Mouse (Mus musculus) CH12.LX (cell line): ENCODE data around the gene Dnajc8. TPM values are rescaled to one million over a fixed set of nuclear protein-coding genes. Genes with fewer than 3 reads are reported as not detected.

ENCODE experiments used
- DNase-seq: peaks from one replicate; pipeline ENCODE4 v3.0.0-alpha.2; 2013; ENCODE audit errors: extremely low read depth
- H3K27ac ChIP-seq: 2 replicates; pipeline ENCODE4 v1.5.1; 2012; ENCODE audit warnings: low read depth, mild to moderate bottlenecking, control low read depth, moderate library complexity; ENCODE audit not compliant: insufficient read depth
- H3K27me3 ChIP-seq: replicated peaks from 2 replicates; pipeline ENCODE3; 2012; ENCODE audit warnings: inconsistent platforms
- H3K36me3 ChIP-seq, 2 experiments: replicated peaks in 1 of 2; 2 replicates each; pipeline versions ENCODE3 to v1.6.1; 2012; ENCODE audit warnings: inconsistent platforms in 1 of 2, low read length in 1 of 2, mild to moderate bottlenecking in 1 of 2, mixed read lengths in 1 of 2, moderate library complexity in 1 of 2; ENCODE audit not compliant: control insufficient read depth in 1 of 2, insufficient read depth in 1 of 2
- H3K4me1 ChIP-seq, 2 experiments: 2 replicates each; pipeline ENCODE4 v1.6.1; 2012; ENCODE audit warnings: inconsistent platforms in 1 of 2, moderate library complexity in 1 of 2; ENCODE audit not compliant: insufficient read depth in 2 of 2, control insufficient read depth in 1 of 2
- H3K4me2 ChIP-seq: 2 replicates; pipeline ENCODE4 v1.6.1; 2012; ENCODE audit warnings: low read depth, mild to moderate bottlenecking, control low read depth; ENCODE audit not compliant: poor library complexity, insufficient read depth, severe bottlenecking
- H3K4me3 ChIP-seq, 3 experiments: fragments of 150-350 bp in 1 of 3; sonication (generic) in 1 of 3; replicated peaks in 1 of 3; 2 replicates each; pipeline versions ENCODE3 to v1.5.1; 2011 to 2012; ENCODE audit warnings: low read depth in 2 of 3, low read length in 2 of 3, mild to moderate bottlenecking in 2 of 3, moderate library complexity in 2 of 3, control low read depth in 1 of 3, improper control_type of control experiment in 1 of 3, inconsistent platforms in 1 of 3, mixed read lengths in 1 of 3; ENCODE audit not compliant: poor library complexity in 1 of 3
- H3K79me2 ChIP-seq: replicated peaks from 2 replicates; pipeline ENCODE4 v1.6.1; 2012; ENCODE audit warnings: mild to moderate bottlenecking, moderate library complexity; ENCODE audit not compliant: control insufficient read depth, poor library complexity, insufficient read depth, severe bottlenecking; ENCODE audit errors: extremely low read depth
- H3K9ac ChIP-seq: 2 replicates; pipeline ENCODE4 v1.6.1; 2012; ENCODE audit warnings: low read depth, mild to moderate bottlenecking, control low read depth, moderate library complexity; ENCODE audit not compliant: insufficient read depth
- H3K9me3 ChIP-seq: replicated peaks from 2 replicates; pipeline ENCODE3; 2012; ENCODE audit warnings: low read length, inconsistent platforms, mixed read lengths
- BHLHE40 ChIP-seq: IDR thresholded peaks from 2 replicates; pipeline ENCODE4 v1.6.1; 2011; ENCODE audit warnings: mild to moderate bottlenecking, low read depth, low read length, improper control_type of control experiment
- CHD1 ChIP-seq: IDR thresholded peaks from 2 replicates; pipeline ENCODE4 v1.6.1; 2012; ENCODE audit warnings: low read depth, low read length, improper control_type of control experiment, inconsistent platforms
- CTCF ChIP-seq, 2 experiments: IDR thresholded peaks in 1 of 2; conservative IDR thresholded peaks in 1 of 2; 2 replicates each; pipeline ENCODE4 v1.5.1; 2011 to 2012; ENCODE audit warnings: low read depth in 2 of 2, low read length in 2 of 2, improper control_type of control experiment in 1 of 2, inconsistent platforms in 1 of 2, mild to moderate bottlenecking in 1 of 2, moderate library complexity in 1 of 2
- E2F4 ChIP-seq: IDR thresholded peaks from 2 replicates; pipeline ENCODE4 v1.6.1; 2011; ENCODE audit warnings: low read depth, low read length, improper control_type of control experiment; ENCODE audit not compliant: insufficient replicate concordance
- ETS1 ChIP-seq: conservative IDR thresholded peaks from 2 replicates; pipeline ENCODE4 v1.6.1; 2012; ENCODE audit warnings: low read depth, mild to moderate bottlenecking, inconsistent platforms, low read length, improper control_type of control experiment, moderate library complexity
- GABPA ChIP-seq: IDR thresholded peaks from 2 replicates; pipeline ENCODE4 v1.6.1; 2012; ENCODE audit warnings: low read depth, low read length, improper control_type of control experiment, inconsistent platforms; ENCODE audit not compliant: insufficient replicate concordance
- IRF4 ChIP-seq: IDR thresholded peaks from 2 replicates; pipeline ENCODE4 v1.6.1; 2014; ENCODE audit warnings: low read depth, mild to moderate bottlenecking, inconsistent platforms, low read length, improper control_type of control experiment
- JUND ChIP-seq: conservative IDR thresholded peaks from 2 replicates; pipeline ENCODE4 v1.6.1; 2011; ENCODE audit warnings: low read depth, low read length, improper control_type of control experiment
- MAFK ChIP-seq: IDR thresholded peaks from 2 replicates; pipeline ENCODE4 v1.6.1; 2011; ENCODE audit warnings: low read length, improper control_type of control experiment; ENCODE audit not compliant: insufficient replicate concordance
- MAZ ChIP-seq: IDR thresholded peaks from 2 replicates; pipeline ENCODE4 v1.6.1; 2012; ENCODE audit warnings: low read depth, mild to moderate bottlenecking, inconsistent platforms, low read length, improper control_type of control experiment, moderate library complexity
- MEF2A ChIP-seq: IDR thresholded peaks from 2 replicates; pipeline ENCODE4 v1.6.1; 2014; ENCODE audit warnings: low read depth, mild to moderate bottlenecking, inconsistent platforms, low read length, improper control_type of control experiment, borderline replicate concordance
- MYC ChIP-seq: IDR thresholded peaks from 2 replicates; pipeline ENCODE4 v1.6.1; 2011; ENCODE audit warnings: low read depth, mild to moderate bottlenecking, improper control_type of control experiment, low read length
- NELFE ChIP-seq: IDR thresholded peaks from 2 replicates; pipeline ENCODE4 v1.6.1; 2011; ENCODE audit warnings: low read depth, low read length, improper control_type of control experiment
- NRF1 ChIP-seq: IDR thresholded peaks from 2 replicates; pipeline ENCODE4 v1.6.1; 2014; ENCODE audit warnings: low read depth, mild to moderate bottlenecking, inconsistent platforms, low read length, improper control_type of control experiment, moderate library complexity
- POLR2AphosphoS2 ChIP-seq: IDR thresholded peaks from 2 replicates; pipeline ENCODE4 v1.6.1; 2011; ENCODE audit warnings: low read depth, low read length, improper control_type of control experiment
- RAD21 ChIP-seq: IDR thresholded peaks from 2 replicates; pipeline ENCODE4 v1.6.1; 2011; ENCODE audit warnings: low read depth, mild to moderate bottlenecking, low read length, improper control_type of control experiment, moderate library complexity
- RCOR1 ChIP-seq: conservative IDR thresholded peaks from 2 replicates; pipeline ENCODE4 v1.6.1; 2012; ENCODE audit warnings: low read depth, mild to moderate bottlenecking, inconsistent platforms, low read length, improper control_type of control experiment
- SMC3 ChIP-seq: IDR thresholded peaks from 2 replicates; pipeline ENCODE4 v1.6.1; 2011; ENCODE audit warnings: low read depth, low read length, improper control_type of control experiment
- TCF12 ChIP-seq: IDR thresholded peaks from 2 replicates; pipeline ENCODE4 v1.6.1; 2014; ENCODE audit warnings: low read depth, mild to moderate bottlenecking, inconsistent platforms, low read length, improper control_type of control experiment
- UBTF ChIP-seq: IDR thresholded peaks from 2 replicates; pipeline ENCODE4 v1.6.1; 2012; ENCODE audit warnings: low read depth, mild to moderate bottlenecking, inconsistent platforms, low read length, improper control_type of control experiment, moderate library complexity
- dilution Hi-C: fragments of 300-500 bp; cut with MboI; formaldehyde crosslinking; loops from 2 replicates; pipeline ENCODE4 v1.14.3; 2020; ENCODE audit warnings: low sequenced_read_pairs; ENCODE audit not compliant: extremely low pct_unique_long_range_greater_than_20kb, extremely low pct_ligation_motif_present
- in situ Hi-C: fragments of 300-500 bp; cut with MboI; formaldehyde crosslinking; loops from 3 replicates; pipeline ENCODE4 v1.14.3; 2019; ENCODE audit warnings: low sequenced_read_pairs, low pct_ligation_motif_present, low pct_unique_long_range_greater_than_20kb, mixed read lengths
- polyA plus RNA-seq: library from polyadenylated mRNA; unstranded; fragments of >175 nt; gene quantifications from 2 replicates; pipeline ENCODE4 v1.2.1, GENCODE M21; 2012; ENCODE audit warnings: low read depth; ENCODE audit not compliant: insufficient read length
- total RNA-seq, 2 experiments: library from RNA; depleted of rRNA; stranded (reverse); fragments of 300-350 nt in 1 of 2; fragments of >200 nt in 1 of 2; gene quantifications; 2 replicates each; pipeline ENCODE4 v1.2.3; 2012 to 2014

The Dnajc8 gene
- total and polyA plus RNA-seq, 3 experiments: 117 to 319 (median 187) TPM

DNA sequence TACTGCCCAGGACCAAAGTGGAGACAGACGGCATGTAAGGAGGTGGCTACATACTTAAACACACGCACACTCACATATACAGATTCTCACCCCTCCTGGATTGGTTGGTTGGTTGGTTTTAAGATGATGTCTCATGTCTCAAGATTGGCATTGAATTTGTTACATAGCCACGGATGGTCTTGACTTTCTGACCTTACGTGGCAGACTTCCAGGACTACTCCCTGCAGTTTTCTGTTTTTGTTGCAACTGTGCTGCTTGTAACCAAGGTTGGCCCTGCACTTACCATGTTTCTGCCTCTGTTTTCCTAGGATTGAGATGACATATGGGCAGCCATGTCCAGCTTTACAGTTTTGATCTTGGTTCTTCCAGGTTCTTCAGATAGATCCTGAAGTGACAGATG is 6.1 kb downstream of the Dnajc8 start:
- Histone ChIP-seq H3K9ac (no peak overlapping the region), H3K36me3 (peaks cover 52 to 88% of the 10 kb centered on the region in 2 experiments), H3K4me3 (no peak overlapping the region), H3K27me3 (no peaks in the 10 kb centered on the region), H3K4me1 (peaks cover 9 to 37% of the 10 kb centered on the region in 2 experiments), H3K79me2 (peaks cover 51% of the 10 kb centered on the region), H3K27ac (no peak overlapping the region), H3K9me3 (no peaks in the 10 kb centered on the region), H3K4me2 (no peak overlapping the region)
- dilution Hi-C loops: no loop called here
- TF ChIP-seq GABPA (no peak), UBTF (no peak), IRF4 (no peak), RCOR1 (no peak), CHD1 (no peak), MEF2A (no peak), POLR2AphosphoS2 (no peak), TCF12 (no peak)
- in situ Hi-C loops: no loop called here
- no peak for DNase-seq

DNA sequence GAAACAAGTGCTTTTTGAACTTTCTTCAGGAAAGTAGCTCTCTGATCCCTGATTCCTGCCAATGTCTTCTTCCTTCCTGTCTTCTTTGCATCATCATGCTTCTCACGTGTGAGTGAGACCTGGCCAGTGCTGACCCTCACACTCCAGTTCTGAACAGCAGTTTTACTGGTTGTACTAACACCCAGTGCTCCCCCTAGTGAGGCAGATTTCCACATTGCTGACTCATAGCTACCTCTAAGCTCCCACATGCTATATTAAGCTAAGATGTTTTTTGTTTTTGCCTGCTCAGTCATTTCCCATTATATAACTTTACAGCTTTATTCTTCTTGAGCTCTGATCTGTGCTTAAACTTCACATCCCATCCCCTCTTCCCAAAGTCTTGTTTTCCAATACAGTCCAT is 7.4 kb downstream of the Dnajc8 start:
- no peak for TF ChIP-seq MAZ
- 0 out of 2 replicates have a peak, but pooled peaks have one; percentile 50 for TF ChIP-seq MAFK
- TF ChIP-seq CTCF (conservative IDR thresholded peaks at IDR 0.05 in 1 of 2, IDR thresholded peaks at IDR 0.05 in 1 of 2; ENCODE audit: low read depth in 2 of 2, low read length in 2 of 2): peak in 1 of 2 experiments; percentile 34; a peak in 2 of 4 replicates
- TF ChIP-seq BHLHE40: 0 out of 2 replicates have a peak, but pooled peaks have one; percentile 32
- peaks cover 4 to 27% of the 10 kb centered on the region in 2 experiments; a peak in 3 of 4 replicates for H3K4me1 ChIP-seq
- H3K4me2 ChIP-seq: no peak overlapping the region
- H3K9me3 ChIP-seq: no peaks in the 10 kb centered on the region
- in situ Hi-C loops: no loop called here
- no peaks in the 10 kb centered on the region for H3K27me3 ChIP-seq
- no peak for DNase-seq
- H3K36me3 ChIP-seq: peaks cover 62 to 91% of the 10 kb centered on the region in 2 experiments
- dilution Hi-C loops: no loop called here
- H3K79me2 ChIP-seq: peaks cover 38% of the 10 kb centered on the region
- no peak overlapping the region for H3K9ac ChIP-seq
- 0 out of 2 replicates have a peak overlapping the region, but pooled peaks have one; percentile 35 for H3K27ac ChIP-seq
- no peak overlapping the region for H3K4me3 ChIP-seq

DNA sequence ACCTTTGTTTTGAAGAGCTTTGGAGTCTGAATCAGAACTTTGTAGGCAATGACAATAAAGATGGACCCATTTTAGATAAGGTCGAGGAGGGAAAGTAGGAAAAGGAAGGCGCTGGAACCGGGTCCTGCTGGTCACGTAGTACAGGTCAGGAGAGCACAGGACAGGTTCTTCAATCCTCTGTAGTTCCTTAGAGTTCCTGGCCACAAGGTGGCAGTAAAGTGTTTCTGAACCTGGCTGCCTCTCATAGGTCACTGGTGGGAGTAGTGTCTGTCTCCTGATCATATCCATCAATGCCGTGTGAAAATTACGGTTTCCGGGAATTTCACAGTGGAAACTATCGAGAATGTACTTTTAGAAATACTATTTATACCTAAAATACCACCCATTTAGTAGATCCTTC is 10.5 kb downstream of the Dnajc8 start:
- H3K4me1 ChIP-seq: peaks cover 3 to 25% of the 10 kb centered on the region in 2 experiments; a peak in 3 of 4 replicates
- no peak overlapping the region for H3K4me3 ChIP-seq
- no peaks in the 10 kb centered on the region for H3K27me3 ChIP-seq
- no peak overlapping the region for H3K27ac ChIP-seq
- dilution Hi-C loops (no loop called here), in situ Hi-C loops (loop anchor here (5.0 kb wide), 1 partner anchor 91 kb away; the partner anchor contains the start of gene Eya3)
- H3K9ac ChIP-seq: no peak overlapping the region
- no peak overlapping the region for H3K4me2 ChIP-seq
- DNase-seq: peak; percentile 79
- H3K9me3 ChIP-seq: no peaks in the 10 kb centered on the region
- peaks cover 9% of the 10 kb centered on the region for H3K79me2 ChIP-seq
- TF ChIP-seq E2F4 (no peak), NRF1 (no peak), IRF4 (no peak), GABPA (no peak), NELFE (no peak), MEF2A (no peak), RCOR1 (no peak), SMC3 (peak; percentile 77), MYC (no peak), ETS1 (no peak), JUND (no peak), RAD21 (peak; percentile 82), CTCF (conservative IDR thresholded peaks at IDR 0.05 in 1 of 2, IDR thresholded peaks at IDR 0.05 in 1 of 2; ENCODE audit: low read depth in 2 of 2, low read length in 2 of 2) (peak; percentile 50 to 90; a peak in 3 of 4 replicates), MAZ (no peak)
- peaks cover 69 to 92% of the 10 kb centered on the region in 2 experiments for H3K36me3 ChIP-seq
